Mouse (Mus musculus): ENCODE results near the gene Mrap. TPM values are rescaled to one million over a fixed set of nuclear protein-coding genes. Genes with fewer than 3 reads are reported as not detected.
A peak's percentile ranks its signal among the peaks of the same experiment; 100 is the strongest.

Mrap gene
- polyA plus RNA-seq, 1 experiment from 2014 or later, result 34.0 TPM

- H3K27ac ChIP-seq (replicated peaks), result peak overlapping the region; percentile 74
- no peaks in the 10 kb centered on the region for H3K9me3 ChIP-seq (replicated peaks)
- ATAC-seq (ENCODE audit: insufficient read depth), result no peak
- WGBS (ENCODE audit: insufficient replicate concordance), result 52% methylated on average over 3 of the region's 3 CpGs
- no peak overlapping the region for H3K4me3 ChIP-seq (replicated peaks)
- H3K9ac ChIP-seq, result no peak overlapping the region
- H3K36me3 ChIP-seq (replicated peaks), result peaks cover 55% of the 10 kb centered on the region
- H3K27me3 ChIP-seq, result no peaks in the 10 kb centered on the region
- H3K4me2 ChIP-seq, result no peak overlapping the region
- H3K4me1 ChIP-seq (replicated peaks), result peaks cover 42% of the 10 kb centered on the region
Measured at GRCm38 (mm10) chr16:90759335-90759734, 21.3 kb downstream of the Mrap start.

DNA sequence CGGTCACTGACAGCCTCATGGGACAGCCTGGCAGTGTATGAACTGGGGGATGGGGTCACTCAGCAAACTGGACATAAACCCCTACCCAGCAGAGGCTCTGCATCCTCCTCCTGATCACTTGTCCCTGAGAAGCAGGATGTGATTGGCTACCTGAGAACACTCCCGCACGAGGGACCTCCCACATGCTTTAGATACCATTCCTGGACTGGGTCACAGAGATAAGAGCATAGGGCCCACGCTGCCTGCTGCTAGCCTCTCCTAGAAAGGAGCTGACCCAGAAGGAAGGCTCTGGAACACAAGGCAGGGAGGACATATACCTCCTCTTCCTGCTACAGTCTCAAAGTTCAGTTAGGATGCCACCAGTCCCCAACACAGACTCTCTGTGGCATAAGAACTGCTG is 22.5 kb downstream of the Mrap start:
- WGBS (ENCODE audit: insufficient replicate concordance), result 18% methylated on average over 4 of the region's 4 CpGs
- H3K4me3 ChIP-seq (replicated peaks), result peak overlapping the region; percentile 9; the same call in 1 of the 2 replicates
- peak overlapping the region; percentile 80 for H3K27ac ChIP-seq (replicated peaks)
- H3K36me3 ChIP-seq (replicated peaks), result peaks cover 49% of the 10 kb centered on the region
- peak; percentile 98 for ATAC-seq (ENCODE audit: insufficient read depth)
- no peaks in the 10 kb centered on the region for H3K27me3 ChIP-seq
- H3K4me1 ChIP-seq (replicated peaks), result peaks cover 47% of the 10 kb centered on the region
- H3K9me3 ChIP-seq (replicated peaks), result no peaks in the 10 kb centered on the region
- H3K9ac ChIP-seq, result peak overlapping the region; percentile 30; the same call in 1 of the 2 replicates
- H3K4me2 ChIP-seq, result peak overlapping the region; percentile 53

GRCm38 (mm10) chr16:90765195-90765877 is 27.3 kb downstream of the Mrap start:
- Histone ChIP-seq H3K27me3 (no peaks in the 10 kb centered on the region), H3K9me3 (replicated peaks) (no peaks in the 10 kb centered on the region), H3K9ac (no peak overlapping the region), H3K36me3 (replicated peaks) (peaks cover 73% of the 10 kb centered on the region), H3K4me1 (replicated peaks) (peaks cover 34% of the 10 kb centered on the region), H3K4me3 (replicated peaks) (no peak overlapping the region), H3K27ac (replicated peaks) (no peak overlapping the region), H3K4me2 (no peak overlapping the region)
- WGBS (ENCODE audit: insufficient replicate concordance), result 76% methylated on average over 9 of the region's 9 CpGs
- no peak for ATAC-seq (ENCODE audit: insufficient read depth)

DNA sequence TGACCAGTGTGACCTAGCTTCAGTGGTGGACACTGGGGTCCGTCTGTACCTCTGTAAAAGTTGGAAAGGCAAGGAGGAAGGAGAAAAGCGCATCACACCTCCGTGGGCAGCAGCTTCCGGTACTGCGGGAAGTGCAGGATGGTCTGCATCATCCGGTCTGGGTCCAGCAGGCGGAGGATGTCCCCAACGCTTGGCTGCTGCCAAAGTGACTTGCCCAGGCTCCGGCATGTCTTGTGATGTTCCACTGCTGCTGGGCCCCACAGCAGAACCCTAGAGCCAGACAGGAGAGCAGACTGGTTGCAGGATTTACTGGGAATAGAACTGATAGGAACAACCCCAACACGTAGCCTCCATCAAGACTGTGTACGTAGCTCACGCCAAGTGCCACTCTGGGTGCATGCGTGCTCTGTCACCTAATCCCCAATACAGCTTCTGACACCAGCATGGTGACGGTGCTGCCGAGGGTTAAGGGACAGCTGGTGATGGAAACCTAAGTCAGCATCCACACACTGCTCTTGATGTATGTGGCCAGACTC is 29.0 kb downstream of the Mrap start:
- no peaks in the 10 kb centered on the region for H3K9me3 ChIP-seq (replicated peaks)
- H3K27me3 ChIP-seq, result no peaks in the 10 kb centered on the region
- 85% methylated on average over 15 of the region's 15 CpGs for WGBS (ENCODE audit: insufficient replicate concordance)
- ATAC-seq (ENCODE audit: insufficient read depth), result no peak
- H3K4me2 ChIP-seq, result no peak overlapping the region
- H3K4me1 ChIP-seq (replicated peaks), result peaks cover 17% of the 10 kb centered on the region
- H3K27ac ChIP-seq (replicated peaks), result no peak overlapping the region
- no peak overlapping the region for H3K4me3 ChIP-seq (replicated peaks)
- H3K9ac ChIP-seq, result no peak overlapping the region
- H3K36me3 ChIP-seq (replicated peaks), result peaks cover 87% of the 10 kb centered on the region

- H3K4me3 ChIP-seq (replicated peaks), result no peak overlapping the region
- no peak for ATAC-seq (ENCODE audit: insufficient read depth)
- H3K36me3 ChIP-seq (replicated peaks), result peaks cover 78% of the 10 kb centered on the region
- 91% methylated on average over 12 of the region's 12 CpGs for WGBS (ENCODE audit: insufficient replicate concordance)
- peaks cover 1% of the 10 kb centered on the region; the same call in 1 of the 2 replicates for H3K4me1 ChIP-seq (replicated peaks)
- H3K9ac ChIP-seq, result no peak overlapping the region
- no peak overlapping the region for H3K4me2 ChIP-seq
- H3K27me3 ChIP-seq, result no peaks in the 10 kb centered on the region
- H3K27ac ChIP-seq (replicated peaks), result no peak overlapping the region
- no peaks in the 10 kb centered on the region for H3K9me3 ChIP-seq (replicated peaks)
Measured at GRCm38 (mm10) chr16:90774216-90774615, 36.2 kb downstream of the Mrap start.

DNA sequence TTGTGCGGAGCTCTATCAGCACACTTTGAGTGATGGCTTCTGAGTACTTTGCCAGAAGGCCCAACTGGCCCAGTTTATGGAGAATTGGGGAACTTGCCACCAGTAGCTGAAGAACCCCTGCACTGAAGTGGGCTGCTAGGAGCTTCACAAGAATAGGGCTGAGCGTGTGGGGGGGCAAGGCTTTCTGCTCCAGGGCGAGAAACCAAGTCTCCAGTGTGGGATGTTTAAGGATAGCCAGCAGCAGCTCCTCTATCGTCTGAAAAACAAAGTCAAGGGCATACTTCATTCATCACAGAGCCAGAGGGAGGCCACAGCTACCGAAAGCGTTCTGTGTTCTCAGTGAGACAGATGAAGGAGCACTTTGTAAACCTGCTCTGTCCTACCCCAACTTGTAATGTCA is 36.6 kb downstream of the Mrap start:
- no peak for ATAC-seq (ENCODE audit: insufficient read depth)
- peaks cover 78% of the 10 kb centered on the region for H3K36me3 ChIP-seq (replicated peaks)

DNA sequence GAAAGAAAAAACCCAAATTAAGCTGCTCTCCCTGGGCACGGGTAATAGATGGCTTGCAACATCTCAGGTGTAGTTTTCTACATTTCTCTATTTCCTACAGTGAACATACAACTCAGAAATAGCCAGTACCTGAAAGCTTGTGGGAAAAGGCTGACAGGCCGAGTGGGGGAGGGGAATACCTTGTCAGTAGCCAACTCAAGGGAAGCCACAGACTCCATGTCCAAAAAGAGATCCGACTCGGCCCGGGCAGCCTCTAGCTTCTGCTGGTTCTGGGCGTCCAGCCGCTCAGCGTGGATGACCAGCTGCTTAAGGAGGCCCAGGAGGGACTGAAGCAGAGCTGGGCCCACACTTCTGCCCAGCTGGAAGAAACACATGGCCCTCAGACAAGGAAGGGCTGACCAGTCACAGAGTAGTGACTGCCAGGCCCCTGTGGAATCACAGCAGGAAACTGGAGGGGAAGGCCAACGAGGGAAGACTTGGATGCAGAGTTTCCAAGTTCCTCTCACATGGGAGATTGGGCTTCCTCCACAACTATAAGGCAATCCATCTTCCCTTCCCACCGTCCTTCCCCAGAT is 38.0 kb downstream of the Mrap start:
- Histone ChIP-seq H3K27ac (replicated peaks) (no peak overlapping the region), H3K36me3 (replicated peaks) (peaks cover 74% of the 10 kb centered on the region), H3K4me1 (replicated peaks) (peaks cover 12% of the 10 kb centered on the region), H3K4me2 (no peak overlapping the region), H3K9ac (no peak overlapping the region), H3K9me3 (replicated peaks) (no peaks in the 10 kb centered on the region), H3K4me3 (replicated peaks) (no peak overlapping the region), H3K27me3 (no peaks in the 10 kb centered on the region)
- no peak for ATAC-seq (ENCODE audit: insufficient read depth)
- 75% methylated on average over 10 of the region's 10 CpGs for WGBS (ENCODE audit: insufficient replicate concordance)

More for the DNA sequence above, 36.6 kb downstream of the Mrap start:
- H3K4me2 ChIP-seq, result no peak overlapping the region
- no peaks in the 10 kb centered on the region for H3K9me3 ChIP-seq (replicated peaks)
- H3K27me3 ChIP-seq, result no peaks in the 10 kb centered on the region
- H3K9ac ChIP-seq, result no peak overlapping the region
- H3K4me1 ChIP-seq (replicated peaks), result peaks cover 6% of the 10 kb centered on the region
- 79% methylated on average over 6 of the region's 6 CpGs for WGBS (ENCODE audit: insufficient replicate concordance)
- no peak overlapping the region for H3K27ac ChIP-seq (replicated peaks)
- H3K4me3 ChIP-seq (replicated peaks), result no peak overlapping the region

- Histone ChIP-seq H3K4me2 (no peak overlapping the region), H3K4me3 (replicated peaks) (no peak overlapping the region), H3K36me3 (replicated peaks) (peaks cover 69% of the 10 kb centered on the region), H3K9ac (no peak overlapping the region), H3K27ac (replicated peaks) (peak overlapping the region; percentile 53), H3K27me3 (no peaks in the 10 kb centered on the region), H3K4me1 (replicated peaks) (peaks cover 12% of the 10 kb centered on the region), H3K9me3 (replicated peaks) (no peaks in the 10 kb centered on the region)
- ATAC-seq (ENCODE audit: insufficient read depth), result peak; percentile 91
- WGBS (ENCODE audit: insufficient replicate concordance), result 64% methylated on average over 11 of the region's 11 CpGs
Measured at GRCm38 (mm10) chr16:90779783-90780182, 41.8 kb downstream of the Mrap start.

DNA sequence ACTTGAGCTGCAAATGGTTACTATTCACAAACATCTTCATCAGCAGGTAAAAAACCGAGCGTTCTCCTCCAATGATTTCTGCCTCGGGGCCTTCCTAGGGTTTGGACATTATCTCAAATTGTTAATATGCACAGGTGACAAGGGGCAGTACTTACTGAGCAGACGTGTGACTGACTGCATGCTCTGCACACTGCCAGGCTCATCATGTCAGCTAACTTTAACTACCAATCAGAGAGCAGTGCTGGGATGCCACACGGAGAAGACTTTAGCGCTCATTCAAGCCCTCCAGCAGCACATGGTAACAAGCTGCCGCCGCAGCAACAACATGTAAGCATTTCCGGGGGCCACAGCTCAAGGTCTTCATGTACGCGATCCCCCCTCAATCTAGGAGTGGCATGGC is 45.3 kb downstream of the Mrap start:
- ATAC-seq (ENCODE audit: insufficient read depth), result no peak
- peaks cover 80% of the 10 kb centered on the region for H3K36me3 ChIP-seq (replicated peaks)
- H3K4me2 ChIP-seq, result no peak overlapping the region
- H3K9me3 ChIP-seq (replicated peaks), result no peaks in the 10 kb centered on the region
- 86% methylated on average over 11 of the region's 11 CpGs for WGBS (ENCODE audit: insufficient replicate concordance)
- peaks cover 21% of the 10 kb centered on the region for H3K4me1 ChIP-seq (replicated peaks)
- no peak overlapping the region for H3K9ac ChIP-seq
- no peak overlapping the region for H3K4me3 ChIP-seq (replicated peaks)
- H3K27me3 ChIP-seq, result no peaks in the 10 kb centered on the region
- H3K27ac ChIP-seq (replicated peaks), result no peak overlapping the region

DNA sequence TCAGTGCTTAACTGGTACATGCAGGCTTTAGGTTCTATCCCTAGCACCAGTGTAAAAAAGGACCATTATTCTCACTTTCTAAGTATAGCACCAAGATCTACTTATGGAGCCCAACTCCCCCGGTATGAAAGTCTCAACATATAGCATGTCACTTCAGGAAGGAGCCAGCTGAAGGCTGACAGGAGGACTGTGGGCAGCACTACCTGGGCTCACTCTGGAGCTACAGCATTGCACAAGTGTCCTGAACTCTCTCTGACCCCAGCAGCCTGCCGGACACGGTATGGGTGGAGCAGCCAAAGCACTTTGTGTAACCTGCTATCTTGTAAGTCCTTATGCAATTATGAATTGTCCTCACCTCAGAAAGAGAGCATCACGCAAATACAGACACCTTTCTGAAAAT is 47.2 kb downstream of the Mrap start:
- Histone ChIP-seq H3K4me2 (no peak overlapping the region), H3K4me1 (replicated peaks) (peaks cover 13% of the 10 kb centered on the region; the same call in 1 of the 2 replicates), H3K27me3 (no peaks in the 10 kb centered on the region), H3K9me3 (replicated peaks) (no peaks in the 10 kb centered on the region), H3K36me3 (replicated peaks) (peaks cover 81% of the 10 kb centered on the region), H3K9ac (no peak overlapping the region), H3K27ac (replicated peaks) (no peak overlapping the region), H3K4me3 (replicated peaks) (no peak overlapping the region)
- peak; percentile 63; the same call in 1 of the 2 replicates for ATAC-seq (ENCODE audit: insufficient read depth)
- 79% methylated on average over 4 of the region's 4 CpGs for WGBS (ENCODE audit: insufficient replicate concordance)

DNA sequence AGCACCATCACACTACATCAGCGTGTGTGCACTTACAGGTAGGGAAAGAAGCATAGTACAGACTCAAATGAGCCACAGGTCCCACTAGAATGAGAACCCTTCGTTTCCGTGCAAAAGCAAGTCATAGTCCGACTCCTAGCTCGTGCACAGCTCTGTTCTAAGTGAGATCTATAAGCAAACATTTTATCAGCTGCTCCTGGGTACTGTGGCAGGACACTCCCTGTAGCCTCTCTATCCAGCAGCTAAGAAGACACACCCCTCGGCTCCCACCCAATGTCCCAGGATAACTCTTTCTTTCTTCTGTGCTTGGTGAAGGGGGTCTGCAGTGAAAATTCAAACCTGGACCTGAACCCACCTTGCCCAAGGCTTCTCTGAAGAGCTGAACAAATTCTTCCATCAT is 50.6 kb downstream of the Mrap start:
- WGBS (ENCODE audit: insufficient replicate concordance), result 64% methylated on average over 6 of the region's 6 CpGs
- Histone ChIP-seq H3K27me3 (no peaks in the 10 kb centered on the region), H3K4me3 (replicated peaks) (no peak overlapping the region), H3K9ac (no peak overlapping the region), H3K9me3 (replicated peaks) (no peaks in the 10 kb centered on the region), H3K4me2 (no peak overlapping the region), H3K4me1 (replicated peaks) (0 out of 2 replicates have a peak, but pooled peaks cover 9% of the 10 kb centered on the region), H3K36me3 (replicated peaks) (peaks cover 87% of the 10 kb centered on the region), H3K27ac (replicated peaks) (no peak overlapping the region)
- ATAC-seq (ENCODE audit: insufficient read depth), result peak; percentile 69

Data from liver, embryonic 15.5 days (tissue).